Mouse (Mus musculus) urinary bladder, adult 18-20 months (tissue): ENCODE measurements around the gene Rgl2.

ENCODE experiments used
- DNase-seq, 2 experiments: peaks; one replicate each; pipeline ENCODE4 v3.0.0; 2022; ENCODE audit warnings: low spot score in 2 of 2, mixed read lengths in 2 of 2

The Rgl2 gene

DNA sequence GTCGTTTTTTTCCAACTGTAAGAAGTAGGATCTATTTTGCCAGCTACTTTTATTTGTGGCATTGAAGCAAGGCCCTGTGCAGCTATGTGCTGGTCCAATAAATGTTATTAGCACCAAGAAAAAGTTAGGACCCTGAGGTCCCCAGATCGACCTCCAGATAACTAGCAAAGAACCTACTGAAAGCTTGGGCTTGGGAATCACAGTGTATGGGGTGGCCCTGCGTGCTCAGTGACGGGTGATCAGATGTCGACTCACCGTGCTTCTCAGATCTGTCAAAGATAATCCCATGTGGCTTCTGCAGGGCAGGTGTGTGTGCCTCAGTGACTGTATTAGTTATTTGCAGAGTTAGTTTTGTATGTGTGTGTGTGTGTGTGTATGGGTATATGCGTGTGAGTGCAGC lies 8.0 kb upstream of the Rgl2 start:
- DNase-seq = no peak

DNA sequence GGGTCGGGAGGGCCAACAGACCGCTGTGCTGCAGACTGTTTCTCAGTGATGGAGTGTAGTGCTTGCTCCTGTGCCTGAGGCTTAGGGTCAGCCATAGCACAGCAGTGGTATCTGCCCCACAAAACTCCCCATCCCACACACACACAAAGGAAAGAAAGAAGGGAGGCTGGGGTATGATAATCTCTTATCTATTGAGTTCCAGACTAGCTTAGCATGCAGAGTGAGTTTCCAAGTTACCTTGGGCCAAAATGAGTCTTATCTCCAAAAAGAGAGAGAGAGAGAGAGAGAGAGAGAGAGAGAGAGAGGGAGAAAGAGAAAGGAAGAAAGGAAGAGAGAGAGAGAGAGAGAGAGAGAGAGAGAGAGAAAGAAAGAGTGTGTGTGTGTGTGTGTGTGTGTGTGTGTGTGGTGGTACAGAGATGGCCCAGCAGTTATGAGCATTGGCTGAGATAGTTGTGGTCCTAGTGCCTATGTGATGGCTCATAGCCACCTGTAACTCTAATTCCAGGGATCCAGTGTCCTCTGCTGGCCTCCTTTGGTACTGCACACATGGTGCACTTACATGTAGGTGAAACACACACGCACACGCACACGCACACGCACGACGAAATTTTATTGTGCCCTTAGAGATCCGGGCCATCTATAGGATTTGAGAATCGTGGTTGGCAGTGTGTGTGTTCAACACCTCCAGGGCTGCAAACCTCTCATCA lies 4.6 kb upstream of the Rgl2 start:
- no peak for DNase-seq

DNA sequence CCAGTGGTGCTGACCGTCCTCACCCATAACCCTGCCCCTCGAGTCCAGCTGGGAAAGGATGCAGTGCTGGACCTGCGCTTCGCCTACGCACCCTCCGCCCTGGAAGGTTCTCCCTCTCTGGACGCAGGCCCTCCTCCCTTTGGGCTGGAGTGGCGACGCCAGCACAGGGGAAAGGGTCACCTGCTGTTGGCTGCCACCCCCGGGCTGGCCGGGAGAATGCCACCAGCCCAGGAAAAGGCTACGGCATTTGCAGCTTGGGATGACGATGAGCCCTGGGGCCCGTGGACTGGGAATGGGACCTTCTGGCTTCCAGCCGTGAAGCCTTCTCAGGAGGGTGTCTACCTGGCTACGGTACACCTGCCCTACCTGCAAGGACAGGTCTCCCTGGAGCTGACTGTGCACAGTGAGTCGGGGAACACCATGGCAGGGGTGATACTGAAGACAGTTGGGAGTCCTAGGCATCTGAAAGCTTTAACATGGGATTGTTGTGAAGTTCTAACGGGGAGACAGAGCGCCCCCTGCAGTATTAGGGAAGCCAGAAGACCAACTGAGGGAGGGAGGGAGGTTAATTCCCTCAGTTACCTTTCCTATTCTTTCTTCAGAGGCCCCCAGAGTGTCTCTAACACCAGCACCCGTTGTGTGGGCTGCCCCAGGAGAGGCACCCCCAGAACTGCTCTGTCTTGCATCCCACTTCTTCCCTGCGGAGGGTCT lies 3.8 kb upstream of the Rgl2 start:
- DNase-seq = no peak

DNA sequence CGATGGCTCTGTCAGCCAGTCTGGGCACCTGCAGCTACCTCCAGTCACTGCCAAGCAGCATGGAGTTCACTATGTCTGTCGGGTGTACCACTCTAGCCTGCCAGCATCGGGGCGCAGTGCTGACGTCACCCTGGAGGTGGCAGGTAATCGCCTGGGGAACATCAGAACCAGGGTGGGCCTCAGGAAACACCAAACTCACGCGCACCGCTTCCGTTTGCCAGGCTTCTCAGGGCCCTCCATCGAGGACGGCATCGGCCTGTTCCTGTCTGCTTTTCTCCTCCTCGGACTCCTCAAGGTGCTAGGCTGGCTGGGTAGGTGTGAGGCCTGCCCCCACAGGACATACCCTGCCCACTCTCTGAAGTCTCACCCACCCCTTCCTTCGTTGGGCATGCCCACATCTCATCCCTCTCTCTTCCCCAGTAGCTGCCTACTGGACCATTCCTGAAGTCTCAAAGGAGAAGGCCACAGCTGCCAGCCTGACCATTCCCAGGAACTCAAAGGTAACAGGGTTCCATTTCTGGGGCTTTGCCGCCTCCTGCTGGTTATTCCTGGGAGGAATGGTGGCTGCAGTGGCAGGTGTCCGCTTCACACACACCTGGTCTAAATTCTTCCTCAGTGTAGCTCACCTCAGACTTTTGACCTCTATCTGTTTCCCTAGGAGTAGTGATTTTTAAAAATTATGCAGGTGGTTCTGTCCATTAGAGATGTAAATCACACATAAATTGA lies 3.0 kb upstream of the Rgl2 start:
- DNase-seq = no peak

DNA sequence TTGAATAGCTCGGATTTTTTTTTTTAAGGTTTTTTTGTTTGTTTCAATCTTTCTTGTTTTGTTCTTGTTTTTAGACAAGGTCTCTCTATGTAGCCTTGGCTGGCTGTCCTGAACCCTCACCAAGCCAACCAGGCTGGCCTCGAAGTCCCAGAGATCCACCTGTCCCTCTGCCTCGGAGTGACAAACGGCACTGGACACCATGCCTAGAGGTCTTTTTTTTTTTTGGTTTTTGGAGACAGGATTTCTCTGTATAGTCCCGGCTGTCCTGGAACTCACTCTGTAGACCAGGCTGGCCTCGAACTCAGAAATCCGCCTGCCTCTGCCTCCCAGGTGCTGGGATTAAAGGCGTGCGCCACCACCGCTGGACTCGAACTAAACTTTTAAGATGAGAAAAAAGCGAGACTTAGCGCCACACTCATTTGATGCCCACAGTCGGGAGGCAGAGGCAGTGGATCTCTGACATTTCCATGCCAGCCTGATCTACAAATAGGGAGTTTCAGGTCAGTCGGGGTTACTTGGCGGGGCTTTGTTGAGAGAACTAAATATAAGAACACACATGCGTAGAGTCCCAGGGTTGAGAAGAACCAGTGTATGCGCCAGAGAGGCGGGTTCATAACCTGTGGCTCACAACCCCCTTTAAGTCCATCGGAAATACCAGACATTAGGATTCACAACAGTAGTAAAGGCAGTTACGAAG lies 944 bp upstream of the Rgl2 start:
- no peak for DNase-seq

DNA sequence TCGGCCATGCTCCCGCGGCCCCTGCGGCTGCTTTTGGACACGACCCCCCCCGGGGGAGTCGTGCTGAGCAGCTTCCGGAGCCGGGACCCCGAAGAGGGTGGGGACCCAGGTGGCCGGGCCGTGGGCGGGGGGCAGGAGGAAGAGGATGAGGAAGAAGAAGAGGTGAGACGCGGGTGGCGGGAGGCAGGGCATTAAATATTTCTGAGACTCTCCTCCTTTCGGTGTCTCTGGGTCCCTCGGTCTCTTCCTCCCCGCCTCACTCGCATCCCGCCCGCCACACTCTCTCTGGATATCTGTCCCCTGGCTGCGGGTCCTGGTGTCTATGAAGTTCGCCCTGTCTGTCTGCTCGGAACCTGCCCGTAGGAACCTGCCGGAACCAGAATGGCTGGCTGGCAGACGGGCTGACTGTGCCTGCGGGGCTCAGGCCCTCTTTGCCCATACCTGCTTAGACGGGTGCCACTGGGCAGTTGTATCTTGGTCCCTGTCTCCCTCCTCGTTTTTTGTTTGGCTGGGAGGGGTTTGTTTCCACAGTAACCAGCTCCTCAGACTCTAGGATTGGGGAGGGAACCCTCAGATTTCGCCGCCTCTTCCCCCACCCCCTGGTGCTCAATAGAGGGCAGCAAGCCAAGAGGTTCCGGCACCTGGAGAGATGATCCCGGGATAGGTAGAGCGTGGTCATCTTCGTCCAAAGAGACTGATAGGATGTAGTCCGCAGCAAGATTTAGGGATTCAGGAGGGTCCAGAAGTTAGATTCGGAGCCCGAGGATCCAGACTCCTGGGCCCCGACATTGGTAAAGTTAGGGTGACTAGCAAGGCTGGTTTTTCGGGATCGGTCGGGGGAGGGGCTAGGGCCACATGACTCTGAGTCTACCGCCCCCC lies 1.2 kb downstream of the Rgl2 start:
- peak; percentile 74 to 75 for DNase-seq

DNA sequence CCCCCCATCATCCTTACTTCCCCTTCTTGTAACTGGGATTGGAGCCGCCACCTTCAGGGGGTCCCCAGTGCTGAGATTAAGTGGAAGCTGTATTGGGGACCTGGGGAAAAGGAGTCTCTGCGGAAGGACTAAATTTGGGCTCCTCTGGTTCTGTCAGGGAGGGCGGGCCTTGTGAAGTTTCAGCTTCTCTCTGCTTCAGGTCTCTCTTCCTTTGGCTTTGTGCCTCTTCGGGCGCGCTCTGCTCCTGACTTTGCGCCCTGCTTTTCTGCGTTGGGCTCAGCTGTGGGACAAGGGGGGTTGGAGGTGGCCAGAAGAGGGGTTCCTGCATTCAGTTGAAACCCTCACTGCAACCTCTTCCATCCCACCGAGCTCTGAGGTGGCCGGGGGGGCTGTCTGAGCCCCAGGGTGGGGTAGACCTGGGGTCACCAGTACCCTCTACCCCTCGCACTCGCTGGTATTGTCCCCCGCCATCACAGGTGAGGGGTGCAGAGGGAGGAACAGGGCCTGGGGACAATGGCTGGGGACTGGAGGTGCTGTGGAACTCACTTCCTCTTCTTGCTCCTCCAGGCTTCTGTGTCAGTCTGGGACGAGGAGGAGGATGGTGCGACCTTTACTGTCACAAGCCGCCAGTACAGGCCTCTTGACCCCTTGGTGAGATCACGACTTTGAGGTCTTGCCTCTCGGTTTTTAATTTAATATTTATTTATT lies 2.0 kb downstream of the Rgl2 start:
- DNase-seq = no peak

DNA sequence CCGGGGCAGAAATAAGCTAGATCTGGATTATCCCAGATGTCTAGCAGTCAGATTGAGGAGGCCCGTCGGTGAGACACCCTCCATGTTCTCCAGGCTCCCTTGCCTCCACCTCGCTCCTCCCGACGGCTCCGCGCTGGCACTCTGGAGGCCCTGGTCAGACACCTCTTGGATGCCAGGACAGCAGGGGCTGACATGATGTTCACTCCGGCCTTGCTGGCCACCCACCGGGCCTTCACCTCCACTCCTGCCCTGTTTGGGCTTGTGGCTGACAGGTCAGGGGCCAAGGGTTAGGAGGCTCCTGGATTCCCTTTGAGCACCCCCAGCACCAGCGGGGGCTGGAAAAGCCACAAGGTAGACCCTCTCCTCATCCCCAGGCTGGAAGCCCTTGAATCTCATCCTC lies 2.6 kb downstream of the Rgl2 start:
- DNase-seq = no peak

DNA sequence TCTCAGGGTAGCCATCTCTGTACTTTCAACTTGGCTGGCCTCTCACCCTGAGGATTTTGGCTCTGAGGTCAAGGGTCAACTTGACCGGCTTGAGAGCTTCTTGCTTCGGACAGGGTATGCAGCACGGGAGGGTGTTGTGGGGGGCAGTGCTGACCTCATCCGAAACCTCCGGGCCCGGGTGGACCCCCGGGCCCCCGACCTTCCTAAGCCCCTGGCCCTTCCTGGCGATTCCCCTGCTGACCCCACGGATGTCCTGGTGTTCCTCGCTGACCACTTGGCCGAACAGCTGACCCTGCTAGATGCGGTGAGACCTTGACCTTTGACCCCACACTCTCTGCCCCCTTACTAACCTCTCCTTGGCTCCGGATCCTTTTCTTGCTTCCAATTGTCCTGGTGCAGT lies 3.1 kb downstream of the Rgl2 start:
- DNase-seq = no peak

DNA sequence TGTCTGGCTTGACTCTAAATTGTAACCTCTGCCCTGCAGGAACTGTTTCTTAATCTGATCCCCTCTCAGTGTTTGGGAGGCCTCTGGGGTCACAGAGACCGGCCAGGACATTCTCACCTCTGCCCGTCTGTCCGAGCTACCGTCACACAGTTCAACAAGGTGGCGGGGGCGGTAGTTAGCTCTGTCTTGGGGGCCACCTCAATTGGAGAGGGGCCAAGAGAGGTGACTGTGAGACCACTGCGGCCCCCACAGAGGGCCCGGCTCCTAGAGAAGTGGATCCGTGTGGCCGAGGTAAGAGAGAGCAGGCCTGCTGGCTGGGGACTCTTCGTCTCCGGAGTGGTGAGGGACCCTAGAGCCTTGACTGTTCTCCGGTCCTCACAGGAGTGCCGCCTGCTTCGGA lies 3.6 kb downstream of the Rgl2 start:
- no peak for DNase-seq

DNA sequence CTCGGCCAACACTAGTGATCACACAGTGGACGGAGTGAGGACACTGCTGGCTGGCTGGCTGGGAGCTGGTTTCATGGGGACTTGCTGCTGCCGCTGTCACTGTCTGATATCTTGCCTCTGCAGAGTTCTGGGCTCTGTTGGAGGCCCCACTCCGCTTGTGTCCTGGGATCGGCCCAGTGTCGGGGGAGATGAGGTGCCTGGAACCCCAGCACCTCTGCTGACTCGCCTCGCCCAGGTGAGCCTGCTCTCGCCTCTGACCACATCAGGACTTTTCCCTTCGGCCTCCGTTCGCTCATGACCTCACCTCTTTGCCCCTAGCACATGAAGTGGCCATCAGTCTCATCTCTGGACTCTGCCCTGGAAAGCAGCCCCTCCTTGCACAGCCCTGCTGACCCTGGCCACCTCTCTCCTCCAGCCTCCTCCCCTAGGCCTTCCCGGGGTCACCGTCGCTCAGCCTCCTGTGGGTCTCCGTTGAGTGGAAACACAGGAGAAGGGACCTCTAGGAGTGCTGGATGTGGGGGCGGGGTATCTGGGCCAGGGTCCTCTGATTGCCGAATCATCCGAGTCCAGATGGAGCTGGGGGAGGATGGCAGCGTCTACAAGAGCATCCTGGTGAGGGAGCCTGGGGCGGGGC lies 6.2 kb downstream of the Rgl2 start:
- DNase-seq = no peak

DNA sequence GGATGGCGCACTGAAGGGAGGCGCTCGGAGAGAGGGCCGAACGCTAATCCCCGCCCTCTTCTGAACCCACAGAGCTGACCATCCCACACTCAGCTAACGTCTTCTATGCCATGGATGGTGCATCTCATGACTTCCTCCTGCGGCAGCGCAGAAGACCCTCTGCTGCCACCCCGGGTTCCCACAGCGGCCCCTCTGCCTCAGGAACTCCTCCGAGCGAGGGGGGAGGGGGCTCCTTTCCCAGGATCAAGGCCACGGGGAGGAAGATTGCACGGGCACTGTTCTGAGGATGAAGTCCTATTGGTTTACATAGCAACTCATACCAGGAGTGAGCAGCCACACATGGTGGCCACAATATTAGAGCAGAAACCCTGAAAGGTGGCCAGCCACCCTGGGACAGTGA lies 7.7 kb downstream of the Rgl2 start:
- no peak for DNase-seq

DNA sequence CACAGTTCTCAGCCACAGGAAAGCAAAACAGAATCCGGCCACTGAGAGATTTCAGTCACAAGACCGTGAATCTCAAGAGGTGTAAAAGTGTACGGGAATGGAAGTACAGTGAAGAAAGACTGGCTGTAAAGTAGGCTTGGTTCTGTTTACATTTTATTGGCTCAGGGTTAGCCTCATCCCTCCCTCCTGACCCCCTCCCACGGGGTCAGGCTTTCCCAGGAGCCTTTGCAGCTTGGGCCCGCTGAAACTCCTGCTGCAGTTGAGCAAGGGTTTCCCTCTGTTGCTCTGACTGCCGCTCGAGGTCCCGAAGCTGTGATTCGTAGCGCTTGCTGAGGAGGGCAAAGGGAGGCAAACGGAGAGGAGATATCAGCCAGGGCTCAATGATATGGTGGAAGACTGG lies 9.4 kb downstream of the Rgl2 start:
- DNase-seq = no peak

DNA sequence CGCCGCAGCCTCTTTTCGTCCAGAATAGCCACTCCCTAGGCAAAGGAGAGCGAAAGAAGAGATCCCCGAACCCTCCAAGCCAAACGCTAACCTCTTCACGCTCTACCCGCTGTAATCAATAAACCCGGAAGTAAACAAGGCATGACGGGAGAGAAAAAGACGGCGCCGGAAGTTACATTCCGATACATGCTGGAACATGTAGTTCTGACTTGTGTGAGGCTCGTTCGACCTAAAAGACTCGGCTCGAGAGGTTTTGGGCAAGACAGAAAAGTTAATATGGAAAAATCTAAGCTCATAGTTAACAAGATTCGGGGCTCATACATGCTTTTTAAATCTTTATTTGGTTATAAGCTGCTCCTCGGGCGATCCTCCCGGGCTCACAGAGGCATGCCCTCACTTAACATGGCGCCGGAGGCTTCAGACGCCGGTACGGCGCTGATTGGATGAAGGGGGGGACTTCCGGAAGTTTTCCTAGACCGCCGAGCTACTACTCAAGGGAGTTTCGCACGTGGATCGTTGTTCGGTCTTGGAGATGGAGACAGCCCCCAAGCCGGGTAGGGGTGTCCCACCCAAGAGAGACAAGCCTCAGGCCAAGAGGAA lies 11.0 kb downstream of the Rgl2 start, which contains the start of the genes Pfdn6 and Wdr46:
Gene Pfdn6, minus strand, starts transcription at position 138 of the 600 bp plus-strand sequence.
Gene Wdr46, plus strand, starts transcription at position 455 of the 600 bp plus-strand sequence.
- peak; percentile 77 to 86 for DNase-seq

DNA sequence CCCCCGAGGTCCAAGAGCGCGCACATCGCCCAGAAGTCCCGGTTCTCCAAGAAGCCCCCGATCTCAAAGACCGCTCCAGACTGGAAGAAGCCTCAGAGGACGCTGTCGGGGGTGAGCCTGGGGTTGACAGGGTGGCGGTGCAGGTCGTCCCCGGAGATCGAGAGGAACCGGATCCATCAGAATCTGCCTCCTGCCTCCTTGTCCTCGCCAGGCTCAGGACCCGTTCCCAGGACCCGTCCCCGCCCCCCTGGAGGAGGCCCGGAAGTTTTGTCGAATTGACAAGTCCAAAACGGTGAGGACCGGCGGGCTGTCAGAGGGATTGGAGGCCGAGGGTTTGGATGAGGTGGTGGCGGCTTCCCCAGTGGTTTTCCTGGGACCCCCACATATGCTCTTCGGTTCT lies 11.6 kb downstream of the Rgl2 start:
- no peak for DNase-seq

DNA sequence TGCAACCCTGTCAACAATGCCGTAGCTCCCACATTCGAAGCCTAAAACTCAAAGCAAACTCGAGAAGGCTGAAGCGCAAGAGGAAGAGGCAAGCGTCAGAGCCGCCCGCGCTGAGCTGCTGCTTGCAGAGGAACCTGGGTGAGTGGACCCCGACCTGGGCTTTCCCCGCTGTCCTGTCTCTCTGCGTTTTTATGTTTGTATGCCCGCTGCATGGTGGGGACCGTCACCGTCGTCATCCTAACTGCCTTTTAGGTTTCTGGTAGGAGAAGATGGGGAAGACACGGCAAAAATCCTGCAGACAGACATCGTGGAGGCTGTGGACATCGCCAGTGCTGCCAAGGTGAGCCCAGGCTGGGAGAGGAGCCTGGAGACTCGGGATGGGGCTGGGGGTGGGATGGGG lies 12.0 kb downstream of the Rgl2 start:
- no peak for DNase-seq

DNA sequence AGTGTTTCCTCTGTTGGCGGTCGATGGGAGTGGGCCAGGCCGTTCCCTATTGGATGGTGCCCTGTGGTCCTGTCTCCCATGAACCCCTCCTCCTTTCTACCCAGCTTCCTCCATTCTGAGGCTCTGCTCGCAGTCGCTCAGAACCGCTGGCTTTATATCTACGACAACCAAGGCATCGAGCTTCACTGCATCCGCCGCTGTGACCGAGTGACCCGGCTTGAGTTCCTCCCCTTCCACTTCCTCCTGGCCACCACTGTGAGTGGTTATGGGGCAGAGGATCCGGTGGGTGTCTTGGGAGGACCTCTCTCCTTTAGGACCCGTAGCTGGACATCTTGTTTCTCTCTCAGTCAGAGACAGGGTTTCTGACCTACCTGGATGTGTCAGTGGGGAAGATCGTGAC lies 14.1 kb downstream of the Rgl2 start:
- no peak for DNase-seq

DNA sequence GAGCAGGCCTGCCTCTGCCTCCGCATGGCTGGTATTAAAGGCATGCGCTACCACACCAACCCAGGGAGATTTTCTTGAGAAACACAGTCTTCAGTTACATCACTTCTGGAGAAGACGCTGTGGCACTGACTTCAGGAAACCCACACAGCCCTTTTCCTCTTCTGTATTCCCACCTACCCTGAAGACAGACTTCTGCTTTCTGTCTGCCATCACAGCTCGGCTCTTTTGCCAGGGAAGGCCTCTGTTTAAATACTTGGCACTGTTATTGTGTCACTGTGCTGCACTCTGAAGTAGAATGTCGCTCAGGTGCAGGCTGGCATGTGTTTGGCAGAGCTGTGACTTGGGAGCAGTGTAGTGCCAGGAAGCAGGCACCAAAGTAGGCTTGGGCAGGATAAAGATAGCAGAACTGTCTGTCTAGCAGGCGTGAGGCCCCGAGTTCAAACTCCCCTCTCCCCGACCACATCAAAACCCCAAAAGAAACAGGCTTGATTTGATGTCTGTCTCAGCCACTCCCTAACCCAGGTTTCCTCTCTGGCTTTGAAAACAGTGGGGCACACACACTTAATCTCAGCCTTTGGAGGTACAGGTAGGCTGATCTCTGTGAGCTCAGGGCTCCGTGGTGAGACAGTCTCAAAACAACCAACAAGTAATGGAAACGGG lies 18.2 kb downstream of the Rgl2 start:
- no peak for DNase-seq
